Mouse (Mus musculus) hematopoietic stem cell, adult 5-6 weeks (primary cell): ENCODE results near the gene Bcr. TPM values are rescaled to one million over a fixed set of nuclear protein-coding genes. Genes with fewer than 3 reads are reported as not detected.

Experiments used
- ATAC-seq, 2 experiments: fragments of 125-278 bp in 1 of 2; replicated peaks in 1 of 2; 2 replicates each; pipeline ENCODE4 v1.8.0; 2016 to 2017; ENCODE audit warnings: inconsistent platforms in 2 of 2, mild to moderate bottlenecking in 2 of 2, moderate number of reproducible peaks in 2 of 2, low read depth in 1 of 2, moderate TSS enrichment in 1 of 2; ENCODE audit not compliant: low FRiP score in 2 of 2, poor library complexity in 2 of 2, severe bottlenecking in 2 of 2, insufficient read depth in 1 of 2, low TSS enrichment in 1 of 2
- total RNA-seq: library from RNA; stranded (forward); fragments of 172-1452, 232-1000 nt; gene quantifications from 2 replicates; pipeline ENCODE4 v1.2.3, GENCODE M21; 2017

The Bcr gene
- total RNA-seq, 1 experiment from 2014 or later, result 34.9 TPM

DNA sequence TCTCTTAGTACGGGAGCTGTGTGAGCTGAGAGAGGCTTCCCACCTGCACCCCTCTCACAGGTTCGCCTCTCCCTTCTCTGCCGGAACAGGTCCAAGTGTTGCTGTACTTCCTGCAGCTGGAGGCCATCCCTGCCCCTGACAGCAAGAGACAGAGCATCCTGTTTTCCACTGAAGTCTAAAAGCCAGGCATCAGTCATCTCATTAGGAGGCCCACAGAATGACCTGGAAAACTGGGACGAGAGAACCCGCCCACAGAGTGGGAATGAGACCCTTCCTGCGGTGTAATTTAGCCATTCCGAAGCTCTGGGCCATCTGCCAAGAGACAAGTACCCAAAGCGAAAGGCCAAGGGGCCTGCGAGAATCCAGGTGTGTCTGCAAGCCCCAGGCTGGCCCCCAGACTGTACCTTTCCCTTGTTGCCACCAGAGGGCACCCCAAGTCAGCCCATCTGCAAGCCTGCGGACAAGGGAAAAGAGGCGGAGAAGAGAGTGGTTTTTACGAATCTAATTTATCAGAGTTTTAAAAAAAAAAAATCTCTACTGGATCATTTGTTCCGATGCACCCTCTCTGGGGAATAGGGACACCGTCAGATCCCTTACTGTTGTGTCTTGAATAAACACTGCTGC, 121.9 kb downstream of the Bcr start:
- ATAC-seq, result peak; percentile 57 to 71; a peak in 3 of 4 replicates

DNA sequence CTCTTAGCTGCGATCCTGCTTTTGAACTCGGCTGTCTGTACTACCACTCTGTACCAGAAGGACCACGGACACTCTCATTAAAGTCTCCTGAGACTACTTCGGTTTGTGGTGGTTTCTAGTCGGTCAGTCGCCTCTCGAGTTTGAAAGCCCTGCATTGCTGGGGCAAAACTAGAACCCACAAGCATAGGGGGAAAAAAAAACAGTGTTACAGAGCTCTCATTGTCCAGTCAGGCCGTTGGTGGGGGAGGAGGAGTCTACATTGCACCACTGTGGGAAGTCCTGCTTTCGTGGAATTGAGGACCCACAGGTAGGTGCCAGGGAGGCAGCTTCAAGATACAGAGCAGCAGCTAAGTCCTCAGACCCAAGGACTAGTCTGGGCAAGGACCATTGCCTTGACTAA, 124.4 kb downstream of the Bcr start:
- ATAC-seq, result no peak

- ATAC-seq, result no peak
Measured at GRCm38 (mm10) chr10:75186551-75186950, 126.2 kb downstream of the Bcr start.

DNA sequence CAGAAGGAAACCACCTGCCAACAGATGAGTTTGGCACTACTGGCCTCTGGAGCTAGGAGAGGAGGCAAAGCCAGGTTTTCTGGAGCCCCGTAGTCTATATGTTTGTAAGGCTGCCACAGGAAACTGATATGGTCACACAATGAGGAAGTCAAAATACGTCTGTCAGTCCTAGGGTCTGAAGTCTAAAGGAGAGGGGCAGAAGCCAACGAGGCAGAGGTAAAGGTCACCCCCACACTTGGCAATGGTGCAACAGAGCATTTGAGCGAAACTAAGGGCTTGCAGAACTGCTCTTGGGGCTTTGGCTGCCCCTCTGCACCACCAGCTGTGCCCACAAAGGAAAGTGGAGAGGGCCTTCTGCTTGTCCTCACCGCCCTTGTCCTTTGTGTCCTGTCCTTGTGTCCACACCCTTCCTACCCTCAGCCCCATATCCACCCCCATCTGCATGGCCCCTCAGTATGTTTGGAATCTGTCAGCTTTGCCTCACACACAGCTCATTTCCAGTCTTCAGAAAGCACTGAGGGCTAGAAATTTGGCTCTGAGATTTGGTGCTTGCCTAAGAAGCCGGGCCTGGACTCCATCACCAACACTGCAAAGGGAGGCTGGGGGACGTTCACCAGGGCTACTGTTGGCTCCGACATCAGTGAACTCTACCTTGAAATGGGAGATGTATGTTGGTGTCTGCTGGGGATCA, 127.1 kb downstream of the Bcr start:
- peak; percentile 60 to 74 for ATAC-seq

GRCm38 (mm10) chr10:75191647-75192046, 131.3 kb downstream of the Bcr start:
- ATAC-seq, result no peak

DNA sequence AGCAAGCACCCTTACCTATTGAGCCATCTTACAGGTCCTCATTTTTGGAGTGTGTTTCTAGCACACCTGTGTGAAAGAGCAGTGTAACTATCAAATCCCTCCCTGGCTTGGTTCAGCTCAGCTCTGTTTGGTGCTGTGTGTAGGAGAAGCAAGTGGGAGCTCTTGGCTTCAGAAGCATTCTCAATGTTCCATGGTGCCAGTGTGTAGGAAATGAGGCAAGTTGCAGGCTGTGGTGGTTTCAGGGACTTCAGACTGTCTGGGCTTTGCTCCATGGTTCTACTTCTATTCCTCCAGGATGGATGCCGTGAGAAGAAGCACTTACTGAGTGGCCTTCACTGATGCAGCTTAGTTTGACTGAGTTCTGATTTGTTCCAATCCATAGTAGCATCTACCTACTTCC, 137.4 kb downstream of the Bcr start:
- ATAC-seq, result no peak

DNA sequence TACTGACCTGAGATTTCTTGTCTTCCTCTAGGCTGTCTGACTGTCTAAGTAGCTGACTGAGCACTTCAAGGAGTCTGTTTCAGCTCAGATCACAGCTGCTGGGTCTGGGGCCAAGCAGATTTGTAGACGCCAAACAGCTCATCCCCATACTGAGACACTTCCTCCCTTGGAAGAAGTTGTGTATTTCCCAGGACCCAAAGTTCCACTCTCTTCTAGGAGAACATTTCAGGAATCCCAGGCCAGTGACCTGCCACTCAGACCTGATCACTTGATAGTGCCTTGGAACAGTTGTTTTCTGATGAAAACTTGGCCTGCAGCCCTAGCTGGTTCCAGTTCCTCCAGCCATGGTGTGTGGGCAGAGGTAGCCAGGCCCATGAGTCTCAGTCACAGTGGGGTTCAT, 140.3 kb downstream of the Bcr start:
- no peak for ATAC-seq

- no peak for ATAC-seq
Measured at GRCm38 (mm10) chr10:75206192-75206591, 145.8 kb downstream of the Bcr start.

- ATAC-seq, result no peak
Measured at GRCm38 (mm10) chr10:75210841-75211240, 150.4 kb downstream of the Bcr start.

- peak; percentile 93 to 100 for ATAC-seq
Measured at GRCm38 (mm10) chr10:75211807-75212645, 151.6 kb downstream of the Bcr start, which contains the start of gene Specc1l. Specc1l (plus strand) TSS chr10:75212073.

DNA sequence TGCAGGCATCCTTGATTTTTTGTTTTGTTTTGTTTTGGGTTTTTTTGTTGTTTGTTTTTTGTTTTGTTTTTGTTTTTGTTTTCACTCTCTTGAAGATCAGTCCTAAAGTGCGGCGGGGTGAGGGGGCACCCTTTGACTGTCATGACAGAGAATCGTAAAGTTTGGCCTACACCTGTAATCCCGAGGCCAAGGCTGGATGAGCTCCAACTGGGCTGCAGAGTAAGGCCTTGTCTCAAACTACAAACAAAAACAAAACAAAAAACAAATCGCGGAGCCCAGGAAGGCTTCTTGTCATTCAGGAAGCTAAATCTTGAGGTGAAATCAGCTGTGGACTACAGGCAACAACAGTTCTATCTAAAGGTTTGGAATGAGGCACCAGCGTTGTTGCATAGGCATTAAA, 152.6 kb downstream of the Bcr start:
- ATAC-seq, result no peak

DNA sequence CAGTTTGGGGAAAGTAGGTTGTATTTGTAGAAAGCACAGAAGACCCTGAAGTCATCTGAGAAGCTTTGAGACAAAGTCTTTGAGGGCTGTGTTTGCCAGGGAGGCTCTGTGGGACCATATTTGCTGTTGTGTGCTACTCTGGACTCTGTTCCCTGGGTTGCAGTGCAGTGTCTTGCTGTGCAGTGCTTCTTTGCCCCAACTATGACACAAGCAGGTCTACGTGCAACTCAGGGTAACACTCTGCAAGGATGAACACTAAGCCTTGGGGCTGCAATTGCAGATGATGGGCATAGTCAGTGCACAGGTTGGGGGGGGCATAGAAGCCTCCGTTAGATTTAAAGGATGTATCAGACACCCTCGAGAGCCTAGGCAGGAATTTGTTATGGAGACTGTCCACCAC, 160.3 kb downstream of the Bcr start:
- ATAC-seq, result no peak

- ATAC-seq, result no peak
Measured at GRCm38 (mm10) chr10:75221936-75222610, 161.7 kb downstream of the Bcr start.

GRCm38 (mm10) chr10:75222611-75222998, 162.2 kb downstream of the Bcr start:
- ATAC-seq, result peak; percentile 40 to 46; a peak in 3 of 4 replicates

DNA sequence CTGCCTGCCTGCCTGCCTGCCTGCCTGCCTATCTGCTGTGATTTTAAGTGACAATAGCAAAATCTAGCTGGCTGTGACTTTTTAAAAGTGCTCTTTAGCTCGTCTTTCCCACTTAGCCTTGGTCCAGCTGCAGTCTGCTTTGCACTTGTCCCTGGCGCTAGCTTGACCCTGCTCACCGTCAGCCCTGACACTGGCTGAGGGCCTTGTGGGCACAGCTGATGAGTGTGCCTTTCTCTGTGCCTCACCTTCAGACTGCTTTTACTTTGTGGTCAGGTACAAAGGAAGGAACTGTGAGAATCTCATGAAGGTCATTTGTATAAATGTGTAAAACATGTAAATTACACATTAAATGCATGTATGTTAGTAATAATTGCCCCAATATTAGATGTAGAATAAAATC, 163.8 kb downstream of the Bcr start:
- ATAC-seq, result no peak

DNA sequence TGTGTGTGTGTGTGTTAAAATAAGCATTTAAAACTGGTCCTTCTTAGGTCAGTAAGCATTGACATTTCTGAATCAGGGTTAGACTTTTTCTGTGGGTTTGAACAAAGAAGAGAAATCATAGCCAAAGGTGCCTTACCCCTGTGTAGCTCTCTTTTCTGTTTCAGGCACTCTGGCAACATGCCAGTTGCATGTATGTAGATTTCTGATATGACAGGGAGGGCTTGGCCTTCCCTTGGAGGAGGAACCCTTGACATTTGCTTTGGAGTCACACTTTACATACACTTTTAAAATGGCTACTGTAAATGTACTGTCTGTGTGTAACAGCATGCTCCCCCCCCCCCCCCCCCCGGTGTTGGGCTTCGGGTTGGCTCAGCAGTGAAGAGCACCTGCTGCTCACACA, 164.2 kb downstream of the Bcr start:
- ATAC-seq, result no peak

GRCm38 (mm10) chr10:75227381-75227780, 167.0 kb downstream of the Bcr start:
- ATAC-seq, result no peak

DNA sequence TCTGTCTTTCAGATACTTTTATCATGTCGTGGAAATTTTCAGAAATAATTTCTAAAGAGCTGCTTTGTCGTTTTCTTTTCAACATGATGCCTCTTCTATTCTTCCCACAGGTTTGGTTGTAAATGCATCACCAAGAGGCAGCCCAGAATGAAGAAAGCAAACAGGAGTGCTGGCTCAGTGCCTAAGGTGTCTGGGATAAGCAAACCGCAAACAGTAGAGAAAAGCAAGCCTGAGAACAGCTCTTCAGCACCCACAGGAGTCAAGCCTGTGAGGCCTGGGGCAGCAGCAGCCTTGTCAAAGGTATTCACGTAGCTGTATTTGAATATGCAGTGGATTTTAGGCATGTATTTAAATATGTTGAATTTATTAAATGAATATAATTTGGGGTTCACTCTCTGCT, 170.2 kb downstream of the Bcr start:
- ATAC-seq, result no peak
